ENCODE assay signal across 20 mouse cellular contexts in genomic region chr17:63691690-63691968, GRCm38 (mm10).
DNase-seq lines count a peak whose midpoint lies in the region; ATAC-seq lines count a peak whose summit lies in the region.
"Had no signal": no experiment of that assay in that cellular context is flagged by ENCODE, and none has a peak within 500 bp of the region (broad histone marks: within the 10 kb centered on the region; RNA-seq: fewer than 3 reads in every experiment).

No protein-coding gene starts in this region.

- H3K36me3 ChIP-seq in heart, embryonic 13.5 days: no peaks in the 10 kb centered on the region
- H3K36me3 ChIP-seq in embryonic facial prominence, embryonic 11.5 days (replicated peaks; ENCODE audit: control insufficient read depth, insufficient read depth, low read depth, low read length): no peaks in the 10 kb centered on the region
- H3K36me3 ChIP-seq: hindbrain, embryonic 12.5 days; lung, embryonic 15.5 days; neural tube, embryonic 15.5 days had no signal

- peak; percentile 18 for DNase-seq in cerebellum, adult 9-11 months
- no peak for DNase-seq in cerebellum, adult 11 months
- DNase-seq in heart, postnatal 36 days: no peak
- peak; percentile 14 for DNase-seq in kidney, postnatal 10 days
- no peak for DNase-seq in kidney, adult 18-20 months
- peak; percentile 74 for DNase-seq in embryonic facial prominence, embryonic 11.5 days (ENCODE audit: low spot score)
- DNase-seq: adrenal gland, postnatal 10 days; right cerebral cortex, postnatal 14 days; thymus, postnatal 4 days had no signal

- intact Hi-C loops in heart, postnatal 36 days (cut with DNase I): no loop called here

- H3K4me1 ChIP-seq in heart, embryonic 13.5 days: no peaks in the 10 kb centered on the region
- no peaks in the 10 kb centered on the region for H3K4me1 ChIP-seq in embryonic facial prominence, embryonic 11.5 days (ENCODE audit: control insufficient read depth, insufficient read depth, low read length)
- H3K4me1 ChIP-seq: forebrain, embryonic 13.5 days; hindbrain, embryonic 12.5 days; lung, embryonic 15.5 days; neural tube, embryonic 15.5 days had no signal

- H3K27me3 ChIP-seq in heart, embryonic 13.5 days (replicated peaks): no peaks in the 10 kb centered on the region
- H3K27me3 ChIP-seq in embryonic facial prominence, embryonic 11.5 days (ENCODE audit: control insufficient read depth, insufficient read depth, low read length): no peaks in the 10 kb centered on the region
- H3K27me3 ChIP-seq: forebrain, embryonic 13.5 days; hindbrain, embryonic 12.5 days; lung, embryonic 15.5 days; neural tube, embryonic 15.5 days; Patski had no signal

- H3K9ac ChIP-seq in heart, embryonic 13.5 days: no peak overlapping the region
- no peak overlapping the region for H3K9ac ChIP-seq in embryonic facial prominence, embryonic 11.5 days (replicated peaks; ENCODE audit: low read length)
- H3K9ac ChIP-seq: forebrain, embryonic 13.5 days; hindbrain, embryonic 12.5 days; lung, embryonic 15.5 days; neural tube, embryonic 15.5 days had no signal

- ATAC-seq in heart, embryonic 13.5 days (ENCODE audit: extremely low read depth, insufficient number of reproducible peaks, low FRiP score, low TSS enrichment): 0 out of 2 replicates have a peak, but pooled peaks have one; percentile 14
- no peak for ATAC-seq in embryonic facial prominence, embryonic 11.5 days (replicated peaks; ENCODE audit: insufficient number of reproducible peaks, low FRiP score, low TSS enrichment, low read depth)
- no peak for ATAC-seq in activated CD4-positive, CD25-positive, alpha-beta regulatory T cell, adult 4 months
- ATAC-seq: CD4-positive, CD25-positive, alpha-beta regulatory T cell, adult 4 months; forebrain, embryonic 13.5 days; midbrain, embryonic 16.5 days; Patski had no signal

- H3K4me2 ChIP-seq in heart, embryonic 13.5 days: no peak overlapping the region
- H3K4me2 ChIP-seq in embryonic facial prominence, embryonic 11.5 days (ENCODE audit: low read depth, low read length): no peak overlapping the region
- H3K4me2 ChIP-seq: forebrain, embryonic 13.5 days; hindbrain, embryonic 12.5 days; liver, embryonic 11.5 days; lung, embryonic 15.5 days; neural tube, embryonic 15.5 days had no signal

- no peaks in the 10 kb centered on the region for H3K9me3 ChIP-seq in heart, embryonic 13.5 days
- H3K9me3 ChIP-seq in embryonic facial prominence, embryonic 11.5 days (replicated peaks; ENCODE audit: control insufficient read depth, low read length): no peaks in the 10 kb centered on the region
- H3K9me3 ChIP-seq: forebrain, embryonic 13.5 days; hindbrain, embryonic 12.5 days; lung, embryonic 15.5 days; neural tube, embryonic 15.5 days had no signal

- WGBS in heart, embryonic 13.5 days: 59% methylated on average over 3 of the region's 3 CpGs
- 34% methylated on average over 3 of the region's 3 CpGs for WGBS in embryonic facial prominence, embryonic 11.5 days

- H3K27ac ChIP-seq in heart, embryonic 13.5 days (replicated peaks): no peak overlapping the region
- H3K27ac ChIP-seq in embryonic facial prominence, embryonic 11.5 days (replicated peaks; ENCODE audit: low read depth, low read length): no peak overlapping the region
- H3K27ac ChIP-seq: forebrain, embryonic 13.5 days; hindbrain, embryonic 12.5 days; lung, embryonic 15.5 days; neural tube, embryonic 15.5 days had no signal

- H3K4me3 ChIP-seq in heart, embryonic 13.5 days: no peak overlapping the region
- no peak overlapping the region for H3K4me3 ChIP-seq in embryonic facial prominence, embryonic 11.5 days (ENCODE audit: low read depth, low read length)
- H3K4me3 ChIP-seq: erythroblast, embryonic 14.5 days; forebrain, embryonic 13.5 days; hindbrain, embryonic 12.5 days; lung, embryonic 15.5 days; neural tube, embryonic 15.5 days had no signal

Comparison
In these comparisons a context has a peak if more than half of its experiments do, and no peak if none do; other contexts are left out.
1. DNase-seq: peak in cerebellum, adult 9-11 months (single experiment), kidney, postnatal 10 days (single experiment) and embryonic facial prominence, embryonic 11.5 days (single experiment); none in cerebellum, adult 11 months (single experiment), heart, postnatal 36 days (0 of 2) and kidney, adult 18-20 months (single experiment).